Mouse (Mus musculus) erythroblast, embryonic 14.5 days (primary cell): Measurements from ENCODE around the gene Mctp1. TPM values are rescaled to one million over a fixed set of nuclear protein-coding genes. Genes with fewer than 3 reads are reported as not detected.
"Not testable (repeated sequence)": the region's sequence is repeated elsewhere in the genome, so short reads cannot be mapped to it uniquely, and the experiment has no call there.

Experiments
- H3K27me3 ChIP-seq: 2 replicates; pipeline ENCODE4 v1.6.1; 2012; ENCODE audit warnings: inconsistent platforms; ENCODE audit not compliant: control insufficient read depth
- H3K36me3 ChIP-seq: 2 replicates; pipeline ENCODE4 v1.6.1; 2012; ENCODE audit warnings: mild to moderate bottlenecking, inconsistent platforms; ENCODE audit not compliant: control insufficient read depth
- H3K4me1 ChIP-seq: 2 replicates; pipeline ENCODE4 v1.6.1; 2012; ENCODE audit warnings: inconsistent platforms; ENCODE audit not compliant: control insufficient read depth
- H3K4me3 ChIP-seq: replicated peaks from 2 replicates; pipeline ENCODE3; 2012; ENCODE audit warnings: moderate library complexity, mild to moderate bottlenecking, inconsistent platforms
- H3K9me3 ChIP-seq: 2 replicates; pipeline ENCODE4 v1.6.1; 2012; ENCODE audit warnings: low read length, inconsistent platforms, mixed read lengths; ENCODE audit not compliant: control insufficient read depth
- GATA1 ChIP-seq: IDR thresholded peaks from 2 replicates; pipeline ENCODE4 v1.6.1; 2012; ENCODE audit warnings: low read length, inconsistent platforms, mixed read lengths
- TAL1 ChIP-seq: IDR thresholded peaks from 3 replicates; pipeline ENCODE4 v1.6.1; 2012; ENCODE audit warnings: low read length, inconsistent platforms, mixed read lengths
- polyA plus RNA-seq: library from polyadenylated mRNA; stranded (reverse); fragments of >175 nt; gene quantifications from 2 replicates; pipeline ENCODE4 v1.2.3, GENCODE M21; 2012

Gene Mctp1
- polyA plus RNA-seq, 1 experiment: not detected

GRCm38 (mm10) chr13:76579414-76579813 lies 195.1 kb downstream of the Mctp1 start:
- Histone ChIP-seq H3K4me3 (no peak overlapping the region), H3K9me3 (no peaks in the 10 kb centered on the region)

DNA sequence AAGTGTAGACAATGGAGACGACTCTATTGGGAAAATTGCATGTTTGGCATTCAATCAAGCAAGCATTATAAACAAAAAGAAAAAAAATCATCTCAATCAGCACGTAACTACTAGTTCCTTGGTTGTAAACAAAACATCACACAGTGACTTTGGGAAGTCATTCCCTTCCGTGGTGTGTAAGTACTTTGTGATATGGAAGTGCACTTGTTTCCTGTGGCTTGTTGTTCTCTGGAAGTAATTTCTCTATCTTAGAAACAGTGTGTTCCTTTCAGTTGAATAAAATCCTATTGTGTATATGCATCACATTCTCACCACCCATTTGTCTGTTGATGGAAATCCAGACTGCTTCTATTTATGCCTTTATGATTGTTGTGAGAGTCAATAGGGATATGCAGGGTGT lies 201.1 kb downstream of the Mctp1 start:
- no peaks in the 10 kb centered on the region for H3K36me3 ChIP-seq
- no peak overlapping the region for H3K4me3 ChIP-seq
- H3K9me3 ChIP-seq: no peaks in the 10 kb centered on the region
- no peaks in the 10 kb centered on the region for H3K4me1 ChIP-seq
- H3K27me3 ChIP-seq: no peaks in the 10 kb centered on the region
- no peak for TF ChIP-seq GATA1
- TF ChIP-seq TAL1: no peak

More at GRCm38 (mm10) chr13:76579414-76579813, 195.1 kb downstream of the Mctp1 start:
- Histone ChIP-seq H3K27me3 (no peaks in the 10 kb centered on the region), H3K4me1 (no peaks in the 10 kb centered on the region), H3K36me3 (no peaks in the 10 kb centered on the region)
- no peak for TF ChIP-seq TAL1
- no peak for TF ChIP-seq GATA1

DNA sequence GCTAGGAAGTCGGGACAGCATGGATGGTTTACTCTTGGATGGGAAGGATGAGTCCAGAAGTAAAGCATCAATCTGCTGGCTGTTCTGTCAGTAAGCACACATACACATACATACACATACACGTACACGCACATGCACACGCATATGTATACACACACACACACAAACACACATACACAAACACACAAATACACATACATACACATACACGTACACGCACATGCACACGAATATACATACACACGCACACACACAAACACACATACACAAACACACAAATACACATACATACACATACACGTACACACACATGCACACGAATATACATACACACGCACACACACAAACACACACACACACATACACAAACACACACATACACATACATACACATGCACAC lies 206.4 kb downstream of the Mctp1 start:
- H3K4me1 ChIP-seq, H3K36me3 ChIP-seq, H3K9me3 ChIP-seq, H3K27me3 ChIP-seq, H3K4me3 ChIP-seq: not testable (repeated sequence)

DNA sequence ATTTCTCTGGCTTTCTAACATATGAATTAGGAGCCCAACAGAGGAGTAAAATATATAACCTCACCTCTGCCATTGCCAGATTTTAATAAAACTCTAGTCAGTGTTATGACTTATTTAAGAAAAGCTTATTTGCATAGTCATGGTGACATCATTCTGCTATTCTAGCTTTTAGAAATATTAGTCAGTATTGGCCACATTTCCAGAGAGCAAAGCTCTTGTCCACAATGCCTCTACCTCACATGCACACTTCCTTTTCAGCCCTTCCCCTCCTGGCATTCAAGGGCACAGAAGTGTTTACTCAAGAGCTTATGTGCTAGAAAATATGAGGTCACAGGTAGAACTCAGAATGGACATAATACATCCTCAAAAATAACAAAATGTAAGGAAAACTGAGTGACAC lies 206.9 kb downstream of the Mctp1 start:
- Histone ChIP-seq H3K4me3 (no peak overlapping the region), H3K4me1 (no peaks in the 10 kb centered on the region), H3K36me3 (no peaks in the 10 kb centered on the region), H3K9me3 (no peaks in the 10 kb centered on the region), H3K27me3 (no peaks in the 10 kb centered on the region)
- no peak for TF ChIP-seq TAL1
- TF ChIP-seq GATA1: no peak

- Histone ChIP-seq H3K27me3 (no peaks in the 10 kb centered on the region), H3K9me3 (no peaks in the 10 kb centered on the region), H3K4me1 (no peaks in the 10 kb centered on the region), H3K36me3 (no peaks in the 10 kb centered on the region), H3K4me3 (no peak overlapping the region)
- TF ChIP-seq TAL1 (no peak), GATA1 (no peak)
These were observed 207.4 kb downstream of the Mctp1 start for GRCm38 (mm10) chr13:76591692-76592091.

DNA sequence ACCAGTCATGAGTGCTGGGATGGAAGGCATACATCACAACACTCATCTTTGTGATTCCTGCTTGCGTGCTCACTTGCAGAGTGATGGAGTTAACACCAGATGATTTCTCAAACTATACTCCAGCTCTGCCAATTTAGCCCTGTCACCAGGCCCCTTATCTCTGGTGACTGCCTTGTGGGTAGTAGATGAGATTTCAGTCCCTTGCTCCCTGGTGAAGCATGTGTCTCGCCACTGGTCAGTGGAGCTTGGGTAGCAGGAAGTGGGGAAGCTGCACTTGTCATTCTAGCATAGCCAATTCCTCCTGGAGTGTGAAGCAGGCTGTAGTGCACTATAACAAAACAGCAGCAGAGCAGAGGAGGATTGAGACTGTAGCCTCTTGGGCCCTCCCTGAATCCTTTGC lies 208.6 kb downstream of the Mctp1 start:
- Histone ChIP-seq H3K36me3 (no peaks in the 10 kb centered on the region), H3K9me3 (no peaks in the 10 kb centered on the region), H3K4me3 (no peak overlapping the region), H3K27me3 (no peaks in the 10 kb centered on the region), H3K4me1 (no peaks in the 10 kb centered on the region)
- no peak for TF ChIP-seq GATA1
- TF ChIP-seq TAL1: no peak

GRCm38 (mm10) chr13:76597005-76597404 lies 212.7 kb downstream of the Mctp1 start:
- no peaks in the 10 kb centered on the region for H3K36me3 ChIP-seq

DNA sequence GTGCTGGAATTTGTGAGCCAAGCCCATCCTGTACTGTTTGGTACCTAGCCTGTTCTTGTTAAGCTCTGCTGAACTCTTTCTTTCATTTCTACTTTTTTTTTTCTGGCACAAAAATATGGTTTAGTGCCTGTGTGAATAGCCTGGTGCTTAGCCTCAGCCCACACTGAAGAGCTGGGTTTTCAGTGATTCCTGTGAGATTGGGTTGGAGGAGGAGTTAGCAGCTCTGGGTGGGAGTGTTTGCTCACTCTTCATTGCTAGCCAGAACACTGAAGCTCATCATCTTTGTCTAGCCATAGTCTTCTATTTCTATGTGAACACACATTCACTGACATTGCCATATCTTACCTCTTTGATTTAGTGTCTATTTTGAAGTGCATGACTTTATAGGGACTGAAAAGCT lies 225.1 kb downstream of the Mctp1 start:
- Histone ChIP-seq H3K9me3 (no peaks in the 10 kb centered on the region), H3K4me3 (no peak overlapping the region), H3K27me3 (no peaks in the 10 kb centered on the region), H3K36me3 (no peaks in the 10 kb centered on the region), H3K4me1 (no peaks in the 10 kb centered on the region)
- TF ChIP-seq TAL1 (no peak), GATA1 (no peak)

More at GRCm38 (mm10) chr13:76597005-76597404, 212.7 kb downstream of the Mctp1 start:
- H3K4me3 ChIP-seq: no peak overlapping the region
- no peaks in the 10 kb centered on the region for H3K9me3 ChIP-seq
- no peaks in the 10 kb centered on the region for H3K27me3 ChIP-seq
- TF ChIP-seq TAL1 (no peak), GATA1 (no peak)
- no peaks in the 10 kb centered on the region for H3K4me1 ChIP-seq

GRCm38 (mm10) chr13:76611499-76611898 lies 227.2 kb downstream of the Mctp1 start:
- Histone ChIP-seq H3K4me3 (no peak overlapping the region), H3K36me3 (no peaks in the 10 kb centered on the region), H3K27me3 (no peaks in the 10 kb centered on the region), H3K4me1 (no peaks in the 10 kb centered on the region), H3K9me3 (no peaks in the 10 kb centered on the region)
- TF ChIP-seq TAL1 (no peak), GATA1 (no peak)

DNA sequence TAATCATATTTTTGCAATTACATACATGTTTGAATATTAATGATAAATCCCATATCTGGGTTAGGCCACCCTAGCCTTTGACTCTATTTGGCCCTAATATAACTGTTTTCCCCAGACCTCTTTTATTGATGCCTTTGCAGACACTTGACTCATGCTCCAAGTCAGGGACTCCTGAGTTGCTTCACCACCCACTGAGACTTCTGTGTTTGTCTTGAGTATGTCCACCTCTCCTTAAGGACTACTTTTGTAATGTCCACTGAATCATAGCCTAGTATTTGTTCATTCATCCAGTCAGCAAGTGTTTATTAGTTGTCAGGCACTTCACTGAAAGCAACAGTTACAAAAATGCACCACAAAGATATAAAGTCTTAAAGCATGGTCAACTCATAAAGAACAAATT lies 235.8 kb downstream of the Mctp1 start:
- TF ChIP-seq GATA1 (no peak), TAL1 (no peak)
- H3K36me3 ChIP-seq: no peaks in the 10 kb centered on the region
- H3K4me3 ChIP-seq: no peak overlapping the region
- no peaks in the 10 kb centered on the region for H3K9me3 ChIP-seq
- no peaks in the 10 kb centered on the region for H3K4me1 ChIP-seq
- H3K27me3 ChIP-seq: no peaks in the 10 kb centered on the region
